Mouse (Mus musculus) neural tube, embryonic 13.5 days (tissue): Measurements from ENCODE around the gene Dclk1. TPM values are rescaled to one million over a fixed set of nuclear protein-coding genes. Genes with fewer than 3 reads are reported as not detected.

ENCODE experiments used
- ATAC-seq: fragments of 200-750 bp; cut with Nextera tagmentation; 2 replicates; pipeline ENCODE4 v1.8.0; 2017; ENCODE audit warnings: low read depth, mild to moderate bottlenecking, moderate TSS enrichment, moderate library complexity
- H3K27ac ChIP-seq: fragments of 300-500 bp; sonication (generic); replicated peaks from 2 replicates; pipeline ENCODE4 v1.5.1; 2015; ENCODE audit warnings: moderate library complexity, mild to moderate bottlenecking, inconsistent platforms
- H3K27me3 ChIP-seq: fragments of 300-500 bp; sonication (generic); 2 replicates; pipeline ENCODE4 v1.6.1; 2015; ENCODE audit warnings: mild to moderate bottlenecking, inconsistent platforms
- H3K36me3 ChIP-seq: fragments of 300-500 bp; sonication (generic); 2 replicates; pipeline ENCODE4 v1.6.1; 2015; ENCODE audit warnings: mild to moderate bottlenecking, inconsistent platforms
- H3K4me1 ChIP-seq: fragments of 300-500 bp; sonication (generic); replicated peaks from 2 replicates; pipeline ENCODE4 v1.6.1; 2015; ENCODE audit warnings: inconsistent platforms
- H3K4me2 ChIP-seq: fragments of 300-500 bp; sonication (generic); 2 replicates; pipeline ENCODE4 v1.6.1; 2015; ENCODE audit warnings: inconsistent platforms, mild to moderate bottlenecking, moderate library complexity
- H3K4me3 ChIP-seq: fragments of 300-500 bp; sonication (generic); 2 replicates; pipeline ENCODE4 v1.5.1; 2015; ENCODE audit warnings: mild to moderate bottlenecking, inconsistent platforms
- H3K9ac ChIP-seq: fragments of 300-500 bp; sonication (generic); 2 replicates; pipeline ENCODE4 v1.6.1; 2015; ENCODE audit warnings: moderate library complexity, mild to moderate bottlenecking, inconsistent platforms
- H3K9me3 ChIP-seq: fragments of 300-500 bp; sonication (generic); 2 replicates; pipeline ENCODE4 v1.6.1; 2016; ENCODE audit warnings: inconsistent platforms
- WGBS: fragments of 180-500 bp; shearing (Covaris S2); methylation state at CpG from one replicate; pipeline ENCODE4 v1.1.7; 2015; 5-methylcytosine and 5-hydroxymethylcytosine counted together
- polyA plus RNA-seq: library from polyadenylated mRNA; unstranded; fragments of >200 nt; fragmentation: Nextera tagmentation; extraction: Ambion mirVana; gene quantifications from 2 replicates; pipeline ENCODE4 v1.2.1, GENCODE M21; 2015

Gene Dclk1
- polyA plus RNA-seq, 1 experiment from 2014 or later, result 190 TPM

GRCm38 (mm10) chr3:55292783-55293430 lies 50.7 kb downstream of the Dclk1 start:
- H3K27me3 ChIP-seq, result no peaks in the 10 kb centered on the region
- H3K4me3 ChIP-seq, result no peak overlapping the region
- H3K27ac ChIP-seq, result peak overlapping the region; percentile 3; the same call in 1 of the 2 replicates
- no peaks in the 10 kb centered on the region for H3K36me3 ChIP-seq
- no peak overlapping the region for H3K9ac ChIP-seq
- H3K4me1 ChIP-seq, result peaks cover 19% of the 10 kb centered on the region
- 67% methylated on average over 10 of the region's 10 CpGs for WGBS
- H3K4me2 ChIP-seq, result no peak overlapping the region
- ATAC-seq, result no peak
- H3K9me3 ChIP-seq, result no peaks in the 10 kb centered on the region

- Histone ChIP-seq H3K36me3 (peaks cover 9% of the 10 kb centered on the region; the same call in 1 of the 2 replicates), H3K4me3 (no peak overlapping the region), H3K27me3 (no peaks in the 10 kb centered on the region), H3K27ac (no peak overlapping the region), H3K4me1 (peaks cover 6% of the 10 kb centered on the region), H3K9ac (no peak overlapping the region), H3K4me2 (no peak overlapping the region), H3K9me3 (no peaks in the 10 kb centered on the region)
- no peak for ATAC-seq
Measured at GRCm38 (mm10) chr3:55305653-55306052, 63.5 kb downstream of the Dclk1 start.

- Histone ChIP-seq H3K36me3 (no peaks in the 10 kb centered on the region), H3K27ac (0 out of 2 replicates have a peak overlapping the region, but pooled peaks have one; percentile 19), H3K4me1 (peaks cover 6% of the 10 kb centered on the region), H3K4me3 (no peak overlapping the region), H3K9ac (no peak overlapping the region), H3K4me2 (no peak overlapping the region), H3K9me3 (no peaks in the 10 kb centered on the region), H3K27me3 (no peaks in the 10 kb centered on the region)
- 0 out of 2 replicates have a peak, but pooled peaks have one; percentile 32 for ATAC-seq
- WGBS, result 58% methylated on average over 7 of the region's 7 CpGs
Measured at GRCm38 (mm10) chr3:55307553-55308177, 65.5 kb downstream of the Dclk1 start.

- Histone ChIP-seq H3K27ac (no peak overlapping the region), H3K9ac (no peak overlapping the region), H3K27me3 (no peaks in the 10 kb centered on the region), H3K9me3 (no peaks in the 10 kb centered on the region), H3K4me2 (no peak overlapping the region), H3K36me3 (0 out of 2 replicates have a peak, but pooled peaks cover 4% of the 10 kb centered on the region), H3K4me3 (no peak overlapping the region), H3K4me1 (peaks cover 6% of the 10 kb centered on the region)
- ATAC-seq, result no peak
- WGBS, result 77% methylated on average over 8 of the region's 8 CpGs
Measured at GRCm38 (mm10) chr3:55309961-55310360, 67.8 kb downstream of the Dclk1 start.

GRCm38 (mm10) chr3:55315827-55316226 lies 73.7 kb downstream of the Dclk1 start:
- H3K27me3 ChIP-seq, result no peaks in the 10 kb centered on the region
- H3K36me3 ChIP-seq, result 0 out of 2 replicates have a peak, but pooled peaks cover 4% of the 10 kb centered on the region
- no peak overlapping the region for H3K4me3 ChIP-seq
- ATAC-seq, result no peak
- no peaks in the 10 kb centered on the region for H3K4me1 ChIP-seq
- no peak overlapping the region for H3K27ac ChIP-seq
- 88% methylated on average over 8 of the region's 8 CpGs for WGBS
- no peaks in the 10 kb centered on the region for H3K9me3 ChIP-seq
- no peak overlapping the region for H3K4me2 ChIP-seq
- H3K9ac ChIP-seq, result no peak overlapping the region

- Histone ChIP-seq H3K9me3 (no peaks in the 10 kb centered on the region), H3K4me3 (no peak overlapping the region), H3K4me2 (no peak overlapping the region), H3K36me3 (0 out of 2 replicates have a peak, but pooled peaks cover 3% of the 10 kb centered on the region), H3K27me3 (no peaks in the 10 kb centered on the region), H3K27ac (no peak overlapping the region), H3K4me1 (no peaks in the 10 kb centered on the region), H3K9ac (no peak overlapping the region)
- 79% methylated on average over 1 of the region's 1 CpGs for WGBS
- no peak for ATAC-seq
Measured at GRCm38 (mm10) chr3:55318021-55318420, 75.9 kb downstream of the Dclk1 start.

GRCm38 (mm10) chr3:55320572-55320971 lies 78.4 kb downstream of the Dclk1 start:
- ATAC-seq, result no peak
- Histone ChIP-seq H3K9me3 (no peaks in the 10 kb centered on the region), H3K27me3 (no peaks in the 10 kb centered on the region), H3K4me3 (no peak overlapping the region), H3K4me2 (no peak overlapping the region), H3K36me3 (0 out of 2 replicates have a peak, but pooled peaks cover 4% of the 10 kb centered on the region), H3K9ac (no peak overlapping the region), H3K4me1 (no peaks in the 10 kb centered on the region), H3K27ac (no peak overlapping the region)
- 86% methylated on average over 3 of the region's 3 CpGs for WGBS

GRCm38 (mm10) chr3:55324029-55324428 lies 81.9 kb downstream of the Dclk1 start:
- Histone ChIP-seq H3K4me3 (no peak overlapping the region), H3K27me3 (no peaks in the 10 kb centered on the region), H3K4me1 (no peaks in the 10 kb centered on the region), H3K36me3 (0 out of 2 replicates have a peak, but pooled peaks cover 4% of the 10 kb centered on the region), H3K4me2 (no peak overlapping the region), H3K9me3 (no peaks in the 10 kb centered on the region; the same call in 1 of the 2 replicates), H3K9ac (no peak overlapping the region), H3K27ac (no peak overlapping the region)
- ATAC-seq, result no peak
- whole genome bisulfite sequencing, result 50% methylated on average over 1 of the region's 1 CpGs

GRCm38 (mm10) chr3:55330496-55330895 lies 88.3 kb downstream of the Dclk1 start:
- Histone ChIP-seq H3K4me1 (no peaks in the 10 kb centered on the region), H3K9me3 (peaks cover 6% of the 10 kb centered on the region), H3K4me2 (no peak overlapping the region), H3K27ac (no peak overlapping the region), H3K36me3 (0 out of 2 replicates have a peak, but pooled peaks cover 10% of the 10 kb centered on the region), H3K9ac (no peak overlapping the region), H3K4me3 (no peak overlapping the region), H3K27me3 (no peaks in the 10 kb centered on the region)
- WGBS, result 92% methylated on average over 4 of the region's 4 CpGs
- no peak for ATAC-seq

GRCm38 (mm10) chr3:55331694-55332093 lies 89.5 kb downstream of the Dclk1 start:
- 0 out of 2 replicates have a peak, but pooled peaks cover 10% of the 10 kb centered on the region for H3K36me3 ChIP-seq
- no peaks in the 10 kb centered on the region for H3K27me3 ChIP-seq
- no peak overlapping the region for H3K9ac ChIP-seq
- H3K4me1 ChIP-seq, result peaks cover 1% of the 10 kb centered on the region
- no peak overlapping the region for H3K4me3 ChIP-seq
- H3K9me3 ChIP-seq, result peaks cover 6% of the 10 kb centered on the region; the same call in 1 of the 2 replicates
- ATAC-seq, result no peak
- no peak overlapping the region for H3K4me2 ChIP-seq
- no peak overlapping the region for H3K27ac ChIP-seq

GRCm38 (mm10) chr3:55333511-55333910 lies 91.3 kb downstream of the Dclk1 start:
- Histone ChIP-seq H3K27ac (no peak overlapping the region), H3K4me3 (no peak overlapping the region), H3K9me3 (peaks cover 6% of the 10 kb centered on the region; the same call in 1 of the 2 replicates), H3K4me2 (no peak overlapping the region), H3K9ac (no peak overlapping the region), H3K27me3 (no peaks in the 10 kb centered on the region), H3K4me1 (peaks cover 6% of the 10 kb centered on the region), H3K36me3 (0 out of 2 replicates have a peak, but pooled peaks cover 10% of the 10 kb centered on the region)
- no peak for ATAC-seq
- 73% methylated on average over 3 of the region's 3 CpGs for WGBS

- Histone ChIP-seq H3K4me1 (peaks cover 25% of the 10 kb centered on the region), H3K36me3 (0 out of 2 replicates have a peak, but pooled peaks cover 5% of the 10 kb centered on the region), H3K9me3 (no peaks in the 10 kb centered on the region), H3K4me3 (no peak overlapping the region), H3K9ac (no peak overlapping the region), H3K4me2 (no peak overlapping the region), H3K27me3 (no peaks in the 10 kb centered on the region), H3K27ac (peak overlapping the region; percentile 33; the same call in 1 of the 2 replicates)
- no peak for ATAC-seq
- WGBS, result 53% methylated on average over 11 of the region's 11 CpGs
Measured at GRCm38 (mm10) chr3:55336895-55337294, 94.7 kb downstream of the Dclk1 start.
